Mouse (Mus musculus) left cerebral cortex, postnatal 14 days (tissue): ENCODE measurements around the gene Iqcf1. TPM values are rescaled to one million over a fixed set of nuclear protein-coding genes. Genes with fewer than 3 reads are reported as not detected.

ENCODE experiments used
- DNase-seq, 2 experiments: peaks; one replicate each; pipeline ENCODE4 v3.0.0; 2021 to 2022; ENCODE audit warnings: low spot score in 2 of 2, mixed read lengths in 1 of 2
- intact Hi-C: fragments of 180-260 bp; cut with DNase I; formaldehyde crosslinking; loops from one replicate; pipeline ENCODE4 v1.15.1; 2025
- long read RNA-seq, 2 experiments: library from polyadenylated mRNA; stranded (forward); transcript quantifications; one replicate each; pipeline ENCODE4 v2.0.0; 2021
- total RNA-seq, 2 experiments: library from RNA; stranded (reverse); gene quantifications; 2 replicates each; pipeline ENCODE4 v1.2.3; 2021

Gene Iqcf1
- total RNA-seq = not detected
- long read RNA-seq, experiment 1 = 0 reads
- long read RNA-seq, experiment 2 = 0 reads

DNA sequence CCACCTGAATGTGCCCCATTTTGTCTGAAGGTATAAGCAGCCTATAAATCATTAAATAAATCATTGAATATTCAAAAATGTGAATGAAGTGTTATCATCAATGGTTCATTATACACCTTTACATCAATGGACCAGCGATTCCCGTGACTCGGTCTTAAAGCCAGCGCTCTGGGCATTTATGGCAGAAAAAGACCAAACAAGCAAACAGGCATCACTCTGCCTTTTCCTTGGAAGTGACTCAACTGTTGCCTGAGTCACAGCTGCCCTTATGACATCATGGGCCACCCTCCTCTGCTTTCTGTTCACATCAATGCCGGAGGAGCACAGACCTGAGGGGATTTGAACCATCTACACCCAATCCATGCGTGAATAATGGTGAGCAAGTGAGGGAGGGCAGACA lies at the start of gene Iqcf1:
Gene Iqcf1, plus strand, starts transcription at position 301 of the 400 bp plus-strand sequence.
- no peak for DNase-seq
- intact Hi-C loops = no loop called here

DNA sequence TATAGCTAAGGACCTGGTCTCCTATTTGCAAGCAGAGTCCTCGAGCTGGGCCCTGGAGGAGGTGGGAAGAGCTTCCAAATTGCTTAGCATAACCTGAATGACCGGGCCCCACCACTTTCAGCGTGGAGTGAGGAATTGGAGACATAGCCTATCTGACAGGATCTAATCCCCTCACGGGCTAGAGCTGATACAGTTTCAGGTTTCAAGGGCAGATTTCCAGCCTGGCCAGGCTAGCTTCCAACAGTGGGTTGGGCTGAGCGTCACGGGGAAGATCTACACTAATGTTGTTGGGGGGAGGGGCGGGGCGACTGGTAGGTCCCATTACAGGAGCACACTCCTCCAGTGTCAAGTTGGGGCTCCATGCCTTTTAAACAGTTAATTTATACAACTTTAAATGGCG lies 49.1 kb upstream of the Iqcf1 start:
- DNase-seq = no peak
- intact Hi-C loops = no loop called here

DNA sequence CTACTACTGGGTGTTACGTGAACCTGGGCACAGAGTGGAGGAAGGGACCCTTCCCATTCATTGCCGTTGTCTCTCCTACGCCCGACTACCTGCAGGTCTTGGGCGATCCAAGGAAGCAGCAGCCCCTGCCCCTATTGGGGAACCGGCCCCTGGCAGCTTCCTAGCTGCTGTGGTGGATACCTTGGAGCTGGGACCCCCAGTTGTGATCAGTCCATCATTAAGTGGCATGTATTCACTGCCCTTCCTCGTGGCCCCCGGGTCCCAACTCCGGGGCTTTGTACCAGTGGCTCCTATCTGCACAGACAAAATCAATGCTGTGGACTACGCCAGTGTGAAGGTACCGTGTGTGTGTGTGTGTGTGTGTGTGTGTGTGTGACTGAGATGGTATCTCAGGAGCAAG lies 48.5 kb upstream of the Iqcf1 start:
- no peak for DNase-seq
- intact Hi-C loops = no loop called here

DNA sequence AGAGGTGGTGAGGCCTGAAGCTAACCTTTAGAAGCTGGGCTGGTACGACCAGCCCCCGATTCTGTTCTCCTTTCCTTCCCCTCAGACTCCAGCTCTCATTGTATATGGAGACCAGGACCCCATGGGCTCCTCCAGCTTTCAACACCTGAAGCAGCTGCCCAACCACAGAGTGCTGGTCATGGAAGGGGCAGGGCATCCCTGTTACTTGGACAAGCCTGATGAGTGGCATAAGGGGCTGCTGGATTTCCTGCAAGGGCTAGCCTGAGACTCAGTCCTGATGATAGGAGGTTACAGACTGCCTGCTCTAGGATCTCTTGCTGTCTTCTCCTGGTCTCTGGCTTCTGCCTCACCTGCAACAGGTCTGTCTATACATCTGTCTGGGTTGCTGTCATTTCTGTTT lies 47.9 kb upstream of the Iqcf1 start:
- intact Hi-C loops = no loop called here
- no peak for DNase-seq

DNA sequence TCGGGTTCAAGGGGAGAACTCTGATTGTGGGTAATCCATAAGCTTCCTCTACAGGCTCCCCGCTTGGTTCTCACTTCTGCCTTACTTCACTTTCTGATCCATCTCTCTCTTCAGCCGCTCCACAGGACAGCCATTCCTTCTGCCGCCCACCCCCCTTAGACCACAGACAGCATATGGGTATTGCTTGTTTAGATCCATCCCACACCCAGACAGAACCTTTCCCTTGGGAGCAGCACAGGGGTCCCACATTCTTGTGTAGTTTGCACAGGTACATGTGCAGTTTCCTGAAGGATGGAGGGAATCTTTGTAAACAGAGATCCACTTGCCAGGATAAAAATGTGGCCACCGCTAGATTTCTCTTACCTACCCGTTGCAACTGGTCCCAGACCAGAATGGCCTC lies 47.4 kb upstream of the Iqcf1 start:
- DNase-seq = no peak
- intact Hi-C loops = no loop called here

DNA sequence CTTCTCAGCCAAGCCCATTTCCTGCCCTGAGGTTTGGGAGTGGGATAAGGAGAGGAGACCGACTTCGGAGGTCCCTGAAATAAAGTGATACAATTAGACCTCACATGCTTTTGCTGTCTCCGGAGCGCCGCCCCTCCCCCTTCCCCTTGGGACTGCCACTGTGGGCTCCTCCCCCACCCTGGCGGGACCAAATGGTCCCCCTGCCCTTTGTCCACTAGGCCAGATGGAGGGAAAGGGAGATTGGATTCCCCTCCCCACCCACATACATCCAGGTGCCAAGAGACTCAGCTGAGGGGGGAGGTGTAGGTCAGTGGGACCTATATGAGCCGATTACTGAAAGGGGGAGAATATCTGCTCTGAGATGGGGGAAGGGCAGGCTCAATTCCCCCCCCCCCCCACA lies 46.9 kb upstream of the Iqcf1 start:
- peak; percentile 36 to 54 for DNase-seq
- intact Hi-C loops = no loop called here

DNA sequence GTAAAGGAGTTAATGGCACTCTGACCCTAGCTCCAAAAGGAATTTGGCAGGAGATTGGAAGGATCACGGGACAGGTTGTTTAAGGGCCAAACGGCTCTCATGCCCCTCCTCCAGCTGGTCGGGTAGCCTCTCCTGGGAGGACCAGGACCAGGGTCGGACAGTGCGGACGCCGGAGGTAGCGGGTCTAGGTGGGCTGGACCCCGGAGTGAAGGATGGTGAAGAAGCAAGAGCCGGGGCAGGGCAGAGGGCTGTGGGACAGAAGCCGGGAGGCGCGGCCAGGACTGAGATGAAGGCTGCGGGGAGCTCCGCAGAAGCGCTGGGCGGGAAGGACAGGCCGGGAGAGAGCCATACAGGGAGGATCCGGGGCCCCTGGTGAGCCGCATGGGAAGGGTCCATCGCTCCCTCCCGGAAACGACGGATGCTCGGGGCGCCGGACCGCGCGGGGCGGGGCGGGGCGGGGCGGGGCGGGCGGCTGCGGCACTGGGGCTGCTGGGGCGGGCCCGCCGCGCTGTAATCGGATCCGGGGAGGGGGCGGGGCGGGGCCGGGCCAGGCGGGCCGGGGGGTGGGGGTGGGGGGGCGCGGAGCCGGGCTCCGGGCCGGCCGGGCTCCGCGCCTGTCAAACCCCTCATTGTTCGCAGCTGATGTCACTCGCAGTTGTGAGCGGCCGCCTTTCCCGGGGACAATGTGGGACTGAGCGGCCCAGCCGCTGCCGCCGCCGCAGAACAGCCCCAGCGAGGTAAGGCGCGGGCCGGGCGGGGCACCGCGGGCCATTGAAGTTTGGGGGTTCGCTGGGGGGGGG lies 46.3 kb upstream of the Iqcf1 start, which contains the start of gene Pcbp4:
Gene Pcbp4, plus strand, starts transcription at position 21 of the 800 bp plus-strand sequence.
- peak in 1 of 2 experiments; percentile 56 for DNase-seq
- intact Hi-C loops = no loop called here

DNA sequence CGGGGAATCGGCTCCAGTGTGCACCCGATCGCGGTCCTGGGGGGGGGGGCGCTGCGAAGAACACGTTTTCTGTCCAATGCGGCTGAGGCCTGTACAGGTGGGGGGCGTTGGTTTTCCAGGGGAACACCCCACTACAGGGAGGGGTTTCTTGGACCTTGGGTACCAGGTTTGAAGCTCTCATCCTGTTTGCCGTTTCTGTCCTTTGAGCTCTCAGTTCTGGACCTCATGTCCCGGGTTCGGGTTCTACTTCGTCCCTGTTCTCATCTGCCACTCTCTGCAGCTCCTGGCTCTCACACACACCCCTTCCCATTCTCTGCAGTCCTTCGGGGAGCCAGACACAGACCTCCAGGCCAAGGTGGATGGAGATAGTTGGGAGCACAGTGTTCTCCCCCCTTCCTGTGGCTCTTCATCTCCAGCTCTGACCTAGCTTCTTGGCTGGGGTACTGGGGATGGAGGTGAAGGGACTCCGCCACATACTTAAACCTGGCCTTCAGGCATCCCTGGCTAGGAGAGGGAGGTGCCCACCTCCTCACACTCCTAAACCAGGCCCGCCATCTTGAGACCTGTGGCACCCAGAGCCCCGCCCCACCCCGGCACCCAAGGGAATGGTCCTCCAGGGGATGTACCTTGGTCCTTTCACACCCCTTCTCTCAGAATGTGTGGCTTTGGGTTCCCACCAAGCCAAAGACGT lies 45.6 kb upstream of the Iqcf1 start:
- DNase-seq = peak in 1 of 2 experiments; percentile 33
- intact Hi-C loops = no loop called here

DNA sequence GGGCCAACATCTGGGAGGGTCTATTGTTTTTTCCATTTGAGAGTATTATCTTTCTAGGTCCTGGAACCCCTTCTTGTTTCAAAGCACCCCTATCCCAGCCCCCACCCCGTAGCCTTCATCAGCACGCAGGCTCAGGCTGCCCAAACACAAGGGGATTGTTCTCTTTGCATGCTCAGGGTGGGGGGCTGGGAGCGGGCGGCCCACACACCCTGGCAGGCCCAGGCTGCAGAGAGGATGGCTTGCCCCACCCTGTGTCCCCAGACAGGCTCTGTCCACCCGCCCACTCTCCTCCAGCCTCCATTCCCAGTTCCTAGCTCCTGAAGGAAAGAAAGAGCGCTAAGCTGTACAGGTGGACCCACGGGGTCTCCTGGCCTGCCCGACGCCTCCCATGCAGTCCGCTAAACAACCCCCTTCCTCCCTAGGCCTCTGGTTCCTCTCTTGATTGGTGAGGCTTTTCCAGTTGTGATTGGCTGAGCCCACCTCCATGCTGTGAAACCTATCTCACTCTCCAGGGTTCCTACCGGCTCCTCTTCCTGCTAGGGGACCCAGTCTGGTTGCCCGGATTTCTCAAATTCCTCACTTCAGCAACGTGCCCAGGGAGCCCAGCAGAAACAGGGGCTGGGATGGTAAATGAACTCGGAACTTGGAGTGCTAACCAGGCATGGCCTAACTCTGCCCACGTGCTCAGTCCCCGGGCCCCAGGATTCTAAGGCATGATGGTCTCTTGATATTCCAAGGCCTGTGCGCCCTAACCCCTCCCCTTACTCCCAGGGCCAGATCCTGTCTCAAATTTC lies 44.7 kb upstream of the Iqcf1 start:
- intact Hi-C loops = no loop called here
- peak; percentile 36 to 52 for DNase-seq

DNA sequence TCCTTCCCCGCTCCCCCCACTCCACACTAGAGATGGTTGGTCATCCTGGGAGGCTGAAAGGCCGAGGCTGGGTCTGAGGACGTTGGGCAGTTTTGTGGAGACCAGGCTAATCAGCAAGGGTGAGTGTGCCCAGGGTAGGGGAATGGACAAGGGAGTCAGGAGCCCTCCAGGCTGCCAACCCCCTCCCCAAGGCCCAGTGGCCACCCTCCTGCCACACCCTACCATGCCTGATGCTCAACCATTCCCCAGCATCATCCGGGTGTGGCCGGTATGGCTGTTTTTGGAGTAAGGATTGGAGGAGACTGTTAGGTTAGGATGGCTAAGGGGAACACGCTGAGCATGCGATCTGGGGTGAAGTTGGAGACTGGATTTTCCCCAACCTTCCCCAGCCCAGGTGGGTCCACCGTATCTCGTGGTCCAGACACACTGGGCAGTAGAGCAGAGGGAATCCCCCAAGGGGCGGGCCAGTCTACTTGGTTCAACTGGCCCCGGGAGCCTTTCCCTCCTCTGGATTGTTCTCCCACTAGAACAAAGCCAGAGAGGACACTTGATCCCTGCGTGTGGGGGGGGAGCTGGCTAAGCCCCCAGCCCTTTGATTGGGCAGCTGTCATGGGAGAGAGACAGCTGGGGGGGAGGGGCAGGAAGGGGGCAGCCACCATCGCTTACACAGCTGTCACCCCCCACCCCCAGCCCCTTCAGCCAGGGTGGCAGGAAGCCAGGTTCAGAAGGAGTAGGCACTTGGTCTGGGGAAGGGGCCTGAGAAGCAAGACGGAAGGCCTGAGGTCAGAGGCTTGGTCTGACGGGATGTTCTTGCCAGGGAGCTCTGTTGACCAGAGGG lies 43.2 kb upstream of the Iqcf1 start:
- DNase-seq = no peak
- intact Hi-C loops = no loop called here

DNA sequence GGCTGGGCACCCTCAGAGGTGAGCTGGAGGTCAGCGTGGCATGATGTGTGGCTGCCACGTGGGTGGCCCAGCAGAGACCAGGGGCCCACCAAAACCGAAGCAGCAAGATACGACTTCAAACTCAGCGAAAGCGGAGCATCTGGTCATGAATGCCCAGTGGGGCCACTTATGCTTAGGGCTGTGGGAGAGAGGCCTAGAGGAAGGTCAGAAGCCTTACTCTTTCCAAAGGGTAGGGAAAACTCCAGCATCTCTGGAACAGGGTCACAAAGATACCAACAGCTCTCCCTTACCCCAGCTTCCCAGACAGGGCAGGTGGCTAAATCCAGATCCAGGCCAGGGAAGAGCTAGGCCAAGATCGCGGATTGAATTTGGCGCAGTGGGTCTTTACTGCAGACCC lies 42.6 kb upstream of the Iqcf1 start:
- intact Hi-C loops = no loop called here
- no peak for DNase-seq

DNA sequence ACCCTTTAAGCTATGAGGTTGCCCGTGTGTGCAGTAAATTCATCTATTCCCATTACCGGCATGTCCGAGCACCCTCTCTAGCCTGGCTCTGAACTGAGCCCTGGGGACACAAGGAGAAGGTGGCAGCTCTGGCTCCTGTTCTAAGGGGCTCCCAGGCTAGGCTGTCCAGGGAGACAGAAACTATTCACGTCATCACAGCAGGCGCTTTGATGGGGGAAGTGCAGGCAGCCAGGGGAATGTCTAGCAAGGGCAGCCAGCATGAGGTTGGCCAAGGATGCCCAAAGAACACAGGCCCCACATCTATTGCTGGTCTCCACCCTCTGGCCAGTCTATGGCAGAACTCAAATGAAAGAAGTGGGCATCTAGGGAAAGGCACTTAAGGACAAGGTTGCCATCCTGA lies 41.8 kb upstream of the Iqcf1 start:
- no peak for DNase-seq
- intact Hi-C loops = no loop called here

DNA sequence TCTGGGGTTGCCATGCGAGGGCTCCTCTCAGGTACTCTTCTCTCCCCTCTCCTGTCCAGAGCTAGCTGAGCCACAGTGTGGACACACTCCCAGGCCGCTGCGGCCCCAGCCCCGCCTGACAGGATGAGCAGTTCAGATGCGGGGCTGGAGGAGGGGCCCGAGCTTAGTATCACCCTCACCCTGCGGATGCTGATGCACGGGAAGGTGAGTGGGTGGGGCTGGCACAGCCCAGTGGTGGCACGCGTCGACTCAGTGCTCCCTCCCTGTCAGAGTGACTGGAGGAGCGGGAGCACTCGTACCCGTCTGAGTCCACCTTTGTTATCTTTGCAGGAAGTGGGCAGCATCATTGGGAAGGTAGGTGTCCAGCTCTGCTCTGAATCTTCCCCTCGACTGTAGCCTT lies 39.8 kb upstream of the Iqcf1 start:
- intact Hi-C loops = no loop called here
- DNase-seq = no peak

DNA sequence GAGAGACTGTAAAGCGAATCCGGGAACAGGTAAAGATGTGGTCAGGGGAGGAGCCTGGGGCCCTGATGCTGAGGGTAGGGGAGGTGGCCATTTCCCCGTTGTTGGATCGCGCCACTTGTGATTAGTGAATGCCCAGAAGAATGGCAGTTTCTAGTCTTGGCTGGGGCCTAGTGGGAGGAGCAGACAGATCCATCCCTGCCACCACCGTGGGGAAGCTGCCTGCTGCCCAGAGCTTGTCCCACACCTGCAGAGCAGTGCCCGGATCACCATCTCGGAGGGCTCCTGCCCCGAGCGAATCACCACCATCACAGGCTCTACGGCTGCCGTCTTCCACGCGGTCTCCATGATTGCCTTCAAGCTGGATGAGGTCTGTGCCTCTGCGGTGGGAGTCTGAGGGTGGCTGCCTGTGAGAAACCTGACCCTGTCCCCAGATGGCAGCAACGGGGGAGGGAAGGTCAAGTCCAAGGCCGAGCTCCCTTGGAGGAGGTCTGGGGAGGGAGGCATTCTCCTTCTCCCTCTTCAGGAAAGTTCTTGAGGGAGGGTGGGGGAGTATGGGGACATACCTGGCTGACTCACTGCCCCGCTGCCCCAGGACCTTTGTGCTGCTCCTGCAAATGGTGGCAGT lies 39.3 kb upstream of the Iqcf1 start:
- intact Hi-C loops = no loop called here
- DNase-seq = no peak

DNA sequence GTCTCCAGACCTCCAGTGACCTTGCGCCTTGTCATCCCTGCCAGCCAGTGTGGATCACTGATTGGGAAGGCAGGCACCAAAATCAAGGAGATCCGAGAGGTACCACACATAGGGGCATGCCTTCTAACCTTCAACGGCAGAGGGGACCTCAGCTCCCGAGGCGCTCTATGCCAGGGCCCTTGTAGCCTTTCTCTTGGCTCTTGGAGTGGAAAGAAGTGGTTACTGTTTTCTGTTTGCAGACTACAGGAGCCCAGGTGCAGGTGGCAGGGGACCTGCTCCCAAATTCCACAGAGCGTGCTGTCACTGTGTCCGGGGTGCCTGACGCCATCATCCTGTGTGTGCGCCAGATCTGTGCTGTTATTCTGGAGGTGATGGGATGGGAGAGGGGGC lies 38.7 kb upstream of the Iqcf1 start:
- no peak for DNase-seq
- intact Hi-C loops = no loop called here

DNA sequence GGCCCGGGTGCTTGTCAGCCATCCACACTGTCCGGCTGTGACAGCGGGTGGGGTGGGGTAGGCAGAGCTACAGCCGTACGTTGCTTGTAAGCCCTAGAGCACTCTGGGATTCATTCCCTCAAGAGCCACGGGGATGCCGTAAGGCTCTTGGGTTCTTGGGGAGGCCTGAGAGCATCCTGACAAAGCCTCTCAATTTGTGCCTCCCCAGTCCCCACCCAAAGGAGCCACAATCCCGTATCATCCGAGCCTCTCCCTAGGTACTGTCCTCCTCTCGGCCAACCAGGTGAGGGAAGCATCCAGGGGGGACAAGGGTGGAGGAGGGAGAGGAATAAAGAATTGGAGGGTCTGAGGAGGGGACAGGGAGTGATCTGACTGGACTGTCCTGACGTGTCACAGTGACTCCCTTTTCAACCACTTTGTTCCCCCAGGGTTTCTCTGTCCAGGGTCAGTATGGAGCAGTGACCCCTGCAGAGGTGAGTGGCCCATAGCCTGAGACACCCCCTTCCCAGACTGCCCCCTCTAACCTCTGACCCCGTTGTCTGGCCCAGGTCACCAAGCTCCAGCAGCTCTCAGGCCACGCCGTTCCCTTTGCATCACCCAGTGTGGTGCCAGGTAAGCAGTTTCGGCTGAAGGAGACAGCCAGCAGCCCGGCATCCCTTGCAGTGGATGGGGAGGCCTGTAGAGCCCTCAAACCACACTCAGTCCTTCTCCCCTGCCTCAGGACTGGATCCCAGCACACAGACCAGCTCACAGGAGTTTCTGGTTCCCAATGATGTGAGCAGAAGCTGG lies 37.9 kb upstream of the Iqcf1 start:
- intact Hi-C loops = no loop called here
- DNase-seq = no peak

DNA sequence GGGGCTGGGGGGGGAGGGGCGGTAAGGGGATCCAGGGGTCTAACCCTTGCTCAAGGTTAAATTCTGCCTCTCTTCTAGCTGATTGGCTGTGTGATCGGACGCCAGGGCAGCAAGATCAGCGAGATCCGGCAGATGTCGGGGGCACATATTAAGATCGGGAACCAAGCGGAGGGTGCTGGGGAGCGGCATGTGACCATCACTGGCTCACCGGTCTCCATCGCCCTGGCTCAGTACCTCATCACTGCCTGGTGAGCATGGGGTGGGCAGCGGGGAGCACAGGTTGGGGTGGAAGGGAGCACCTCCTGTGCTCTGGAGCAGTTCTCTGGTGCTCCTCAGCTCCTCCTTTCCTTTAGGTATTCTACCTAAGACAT lies 37.4 kb upstream of the Iqcf1 start:
- no peak for DNase-seq
- intact Hi-C loops = no loop called here
